Mouse (Mus musculus): ENCODE data around the gene Atxn1.

Gene Atxn1

DNA sequence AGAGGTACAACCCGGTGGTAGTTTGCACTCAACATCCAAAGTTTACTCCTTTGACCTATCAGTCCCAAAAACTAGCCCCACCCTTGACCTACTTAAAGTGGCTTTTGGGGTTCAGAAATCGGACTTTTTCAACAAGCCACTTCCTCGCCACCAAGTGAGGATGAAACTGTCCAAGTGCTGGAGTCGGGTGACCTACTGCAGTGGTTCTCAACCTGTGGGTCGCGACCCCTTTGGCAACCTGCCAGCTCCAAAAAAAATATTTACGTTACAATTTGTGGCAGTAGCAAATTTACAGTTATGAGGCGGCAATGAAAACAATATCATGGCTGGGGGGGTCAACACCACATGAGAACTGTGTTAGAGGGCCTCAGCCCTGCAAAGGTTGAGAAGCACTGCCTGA is 95.9 kb downstream of the Atxn1 start:
- no peak for DNase-seq (ENCODE audit: inconsistent age in 2 of 2, low spot score in 1 of 2)

DNA sequence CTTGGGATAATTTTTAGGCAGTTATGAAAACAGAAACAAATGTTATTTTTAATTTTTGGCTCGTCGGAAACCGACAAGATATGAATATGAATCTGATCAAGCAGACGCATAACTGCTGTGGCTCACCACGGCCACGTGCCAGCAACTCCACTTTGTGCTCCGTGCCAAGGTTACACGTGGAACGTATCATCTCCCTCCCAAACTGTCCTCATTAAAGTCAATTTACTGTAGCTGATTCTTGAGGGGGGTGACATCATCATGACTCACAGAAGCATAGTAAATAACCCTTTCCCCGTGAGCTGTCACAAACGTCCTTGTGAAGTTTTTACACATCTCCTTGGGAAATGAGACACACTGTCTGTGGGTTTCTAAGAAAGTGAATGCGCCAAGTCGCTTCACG is 97.5 kb downstream of the Atxn1 start:
- peak; percentile 90 to 95 for DNase-seq (ENCODE audit: inconsistent age in 2 of 2, low spot score in 1 of 2)

DNA sequence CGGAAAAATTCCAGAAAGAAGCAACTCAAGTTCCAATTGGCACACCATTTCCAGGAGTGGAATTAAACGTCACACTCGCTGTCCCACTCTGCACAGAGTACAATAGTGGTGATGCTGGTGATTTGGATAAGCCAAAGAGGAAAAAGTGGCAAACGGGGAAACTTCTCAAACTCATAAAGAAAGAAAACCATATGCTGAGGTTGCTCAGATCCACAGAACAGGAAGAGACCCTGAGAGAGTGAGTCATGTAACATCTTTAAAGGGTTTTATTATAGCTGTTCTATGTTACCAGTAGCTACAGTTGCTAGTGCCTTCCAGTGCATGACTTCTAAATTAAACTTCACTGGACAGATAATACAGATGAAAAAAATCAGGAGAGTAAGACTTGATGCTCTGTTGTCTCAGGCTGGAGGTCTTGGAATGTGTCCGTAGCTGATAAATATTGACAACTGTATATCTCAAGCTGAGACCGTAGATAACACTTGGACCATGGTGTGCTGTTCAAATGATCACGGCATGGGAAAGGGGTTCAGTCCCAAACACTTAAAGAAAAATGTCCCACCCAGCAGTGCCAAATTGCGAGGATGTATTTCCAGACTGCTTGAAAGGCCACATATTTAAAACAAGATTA is 98.1 kb downstream of the Atxn1 start:
- no peak for DNase-seq (ENCODE audit: inconsistent age in 2 of 2, low spot score in 1 of 2)

DNA sequence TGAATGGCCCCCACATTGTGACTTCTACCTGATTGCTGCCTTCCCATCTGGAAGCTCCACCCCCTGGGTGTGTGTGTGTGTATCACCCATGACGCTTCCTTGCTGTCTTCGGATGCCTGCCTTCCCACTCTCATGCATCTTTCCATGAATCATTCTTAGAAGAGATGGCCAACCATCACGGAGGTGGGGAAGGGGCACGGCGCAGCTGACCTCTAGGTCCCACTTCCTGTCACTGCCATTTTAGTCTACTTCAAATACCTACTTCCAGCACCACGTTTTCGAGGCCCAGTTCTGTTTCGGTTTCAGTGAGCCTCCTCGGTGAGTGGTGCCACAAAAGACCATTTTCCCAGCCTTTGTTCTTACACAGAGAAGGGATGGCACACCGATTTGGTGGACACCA is 99.2 kb downstream of the Atxn1 start:
- DNase-seq (ENCODE audit: inconsistent age in 2 of 2, low spot score in 1 of 2) = no peak

DNA sequence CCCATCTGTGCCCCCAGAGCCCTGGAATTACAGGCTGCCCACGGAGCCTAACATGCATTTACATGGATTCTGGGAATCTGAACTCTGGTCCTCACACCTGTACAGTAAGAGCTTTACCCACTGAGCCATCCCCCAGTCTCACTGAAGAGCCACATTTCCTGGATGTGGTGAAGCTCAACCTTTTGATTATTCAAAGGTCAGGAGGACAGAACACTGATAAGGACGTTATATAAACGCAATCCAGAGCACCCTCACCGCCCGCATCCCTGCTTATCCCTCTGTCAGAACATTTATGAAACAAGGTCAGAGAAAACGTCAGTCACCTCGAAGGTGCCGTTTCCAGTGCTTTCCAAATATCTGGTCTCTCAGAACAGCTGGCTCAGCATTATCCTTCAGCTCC is 101.0 kb downstream of the Atxn1 start:
- DNase-seq (ENCODE audit: inconsistent age in 2 of 2, low spot score in 1 of 2) = peak; percentile 45 to 68

DNA sequence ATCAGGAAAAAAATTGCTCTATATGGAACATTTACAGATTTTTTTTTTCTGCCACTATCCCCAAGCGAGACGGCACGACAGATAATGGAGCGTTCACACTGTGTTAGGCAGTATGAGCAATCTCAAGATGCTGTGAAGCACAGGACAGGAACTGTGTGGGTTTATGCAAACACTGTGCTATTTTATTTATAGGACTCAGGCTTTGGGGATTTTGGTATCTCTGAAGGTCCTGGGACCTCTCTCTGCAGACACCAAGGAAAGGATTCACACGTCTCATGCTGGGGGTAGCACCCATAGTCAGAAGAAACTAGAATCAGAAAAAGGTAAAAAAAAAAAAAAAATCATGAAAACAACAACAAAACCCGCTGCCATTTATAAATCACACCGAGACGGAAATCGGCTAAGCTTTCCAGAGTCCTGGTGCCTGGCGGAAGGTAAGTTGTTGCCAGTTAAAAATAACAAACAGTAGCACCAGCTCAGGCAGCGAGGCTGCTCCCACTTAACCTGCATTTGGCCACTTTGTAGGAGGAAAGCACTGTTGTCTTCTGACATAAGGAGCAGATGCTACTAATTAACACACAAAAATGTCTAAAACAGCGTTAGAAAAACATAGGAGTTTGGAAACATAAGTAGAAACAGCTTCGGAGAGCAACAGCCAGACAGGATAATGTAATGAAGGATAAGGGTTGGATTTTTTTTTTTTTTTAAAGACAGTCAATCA is 102.8 kb downstream of the Atxn1 start:
- no peak for DNase-seq (ENCODE audit: inconsistent age in 2 of 2, low spot score in 1 of 2)

DNA sequence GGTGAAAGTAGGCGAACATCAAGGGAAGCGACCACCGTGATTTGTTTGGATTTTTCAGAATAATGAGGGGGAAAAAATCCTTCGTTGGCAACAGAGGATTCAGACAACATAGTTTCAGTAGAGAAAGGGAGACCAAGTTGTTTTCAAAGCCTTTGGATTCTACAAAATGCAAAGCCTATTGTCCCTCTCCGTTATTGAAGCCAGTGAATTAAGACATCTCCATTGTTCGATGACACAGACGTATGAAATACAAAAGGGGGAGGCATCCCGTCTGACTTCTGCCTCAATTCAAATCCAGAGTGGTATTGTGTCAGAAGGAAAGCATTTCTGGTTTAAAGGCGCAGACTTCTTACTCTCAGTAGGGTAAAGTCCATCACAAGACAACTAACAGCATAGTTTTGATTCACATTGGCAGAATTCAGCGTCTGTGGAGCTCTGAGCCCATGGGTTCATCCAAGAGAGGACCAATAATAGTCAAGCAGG is 103.7 kb downstream of the Atxn1 start:
- no peak for DNase-seq (ENCODE audit: inconsistent age in 2 of 2, low spot score in 1 of 2)

DNA sequence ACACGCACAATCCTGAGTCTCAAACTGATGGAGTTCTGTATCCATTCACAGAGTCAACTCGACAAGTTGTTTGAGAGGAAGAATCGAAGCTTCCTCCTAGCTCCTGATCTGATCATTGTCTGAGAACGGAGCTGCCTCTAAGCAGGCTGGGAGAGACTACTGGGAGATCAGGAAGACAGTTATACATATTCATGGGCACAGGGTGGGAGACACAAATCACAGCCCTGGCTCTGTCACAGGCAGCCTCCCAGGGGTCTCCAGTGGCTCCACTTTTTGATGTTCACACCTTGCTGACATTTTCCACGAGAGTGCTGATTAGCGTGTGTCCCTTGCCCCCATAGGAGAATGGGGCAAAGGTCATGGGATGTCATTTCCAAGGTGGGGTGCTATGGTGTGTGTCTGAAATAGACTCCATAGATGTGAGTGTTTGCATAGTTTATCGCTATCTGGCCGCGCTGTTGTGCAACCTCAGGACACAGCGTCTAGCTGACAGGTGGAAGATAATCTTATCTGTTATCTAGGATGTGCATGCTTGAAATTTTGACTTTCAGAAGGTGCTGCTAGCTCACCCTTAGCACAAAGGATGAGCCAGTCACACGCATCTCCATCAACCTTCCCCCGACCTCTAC is 105.6 kb downstream of the Atxn1 start:
- no peak for DNase-seq (ENCODE audit: inconsistent age in 2 of 2, low spot score in 1 of 2)

DNA sequence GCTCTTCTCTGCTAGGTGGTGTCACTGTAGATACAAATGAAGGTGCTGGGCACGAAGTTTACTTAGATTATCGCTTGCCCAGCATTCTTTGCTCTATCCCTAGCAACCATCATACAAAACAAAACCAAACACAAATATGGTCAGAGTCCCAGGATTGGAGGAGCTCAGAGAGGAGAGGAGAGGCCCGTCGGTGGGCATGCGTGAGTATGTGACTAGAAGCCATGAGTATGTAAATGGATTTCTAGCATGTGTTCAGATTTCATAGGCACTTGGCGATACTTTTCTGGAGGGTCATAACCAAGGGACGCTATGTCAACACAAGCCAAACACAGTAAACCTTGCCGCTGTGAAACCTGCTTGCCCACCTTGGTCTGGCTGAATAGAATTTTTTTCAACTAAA is 107.4 kb downstream of the Atxn1 start:
- DNase-seq (ENCODE audit: inconsistent age in 2 of 2, low spot score in 1 of 2) = no peak

DNA sequence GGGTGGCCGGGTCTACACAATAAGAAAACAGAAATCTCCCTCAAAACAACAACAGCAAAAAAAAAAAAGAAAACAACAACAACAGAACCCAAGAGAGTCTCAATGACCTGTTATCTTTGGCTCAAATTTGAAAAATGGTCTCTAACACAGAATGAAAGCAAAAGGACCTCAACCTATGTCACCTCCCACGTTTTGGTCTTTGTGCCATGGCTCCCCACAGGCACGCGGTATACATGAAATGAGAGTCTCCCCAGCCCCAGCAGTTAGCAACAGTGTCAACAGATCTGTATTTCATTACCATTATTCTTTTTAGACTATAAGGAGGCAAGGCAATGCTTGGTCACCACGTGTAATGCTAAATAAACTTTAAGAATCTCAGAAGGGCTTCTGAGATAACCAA is 110.3 kb downstream of the Atxn1 start:
- no peak for DNase-seq (ENCODE audit: inconsistent age in 2 of 2, low spot score in 1 of 2)

DNA sequence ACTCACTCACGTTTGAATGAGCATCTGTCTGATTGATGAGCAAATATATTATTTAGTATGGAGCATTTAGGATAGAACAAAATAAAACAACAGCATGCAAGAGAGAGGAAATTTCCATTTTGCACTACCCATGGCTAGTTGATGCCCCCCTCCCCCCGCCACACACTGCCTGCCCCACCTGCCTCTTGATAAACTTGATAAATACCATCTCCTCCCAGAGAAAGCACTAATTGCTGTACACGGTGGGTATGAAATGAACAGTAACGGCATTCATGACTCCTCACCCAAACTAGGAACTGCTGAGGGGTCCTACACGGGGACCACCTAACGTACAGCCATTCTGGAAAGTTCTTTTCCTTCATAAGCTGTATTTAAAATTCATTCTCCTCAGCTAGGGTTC is 111.1 kb downstream of the Atxn1 start:
- DNase-seq (ENCODE audit: inconsistent age in 2 of 2, low spot score in 1 of 2) = no peak

DNA sequence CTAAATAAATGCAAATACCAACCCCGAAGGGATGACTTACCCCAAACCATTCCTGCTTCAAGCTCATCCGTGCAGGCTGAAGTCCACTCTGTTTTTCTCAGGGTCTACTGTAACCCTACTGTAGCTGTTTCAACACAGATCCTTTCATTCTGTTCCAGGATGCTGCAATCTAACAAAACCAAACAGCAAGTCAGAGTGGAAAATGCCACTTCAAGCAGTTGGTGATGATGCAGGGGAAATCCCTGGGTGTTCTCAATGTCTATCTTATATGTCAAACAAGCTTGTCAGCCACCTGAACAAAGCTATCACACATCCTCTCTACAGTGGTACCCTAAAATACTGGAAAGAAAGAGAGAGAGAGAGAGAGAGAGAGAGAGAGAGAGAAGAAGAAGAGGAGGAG is 112.5 kb downstream of the Atxn1 start:
- no peak for DNase-seq (ENCODE audit: inconsistent age in 2 of 2, low spot score in 1 of 2)

DNA sequence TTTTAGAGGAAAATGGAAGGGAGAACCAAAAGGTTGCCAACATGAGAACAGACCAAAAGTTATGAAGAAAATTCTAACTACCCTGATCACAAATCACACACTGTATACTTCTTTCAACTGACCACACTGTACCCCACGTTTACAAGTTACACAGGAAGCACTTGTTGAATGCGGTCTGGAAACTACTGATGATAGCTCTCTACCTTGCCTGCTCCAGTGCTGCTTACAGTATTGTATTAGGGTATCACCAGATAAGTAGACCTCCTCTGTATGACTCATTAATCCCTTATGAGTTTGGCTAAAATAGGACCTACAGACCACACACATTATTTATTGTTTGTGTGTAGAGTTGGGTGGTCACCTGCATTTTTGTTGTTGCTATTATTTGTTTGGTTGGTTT is 113.1 kb downstream of the Atxn1 start:
- DNase-seq (ENCODE audit: inconsistent age in 2 of 2, low spot score in 1 of 2) = no peak

DNA sequence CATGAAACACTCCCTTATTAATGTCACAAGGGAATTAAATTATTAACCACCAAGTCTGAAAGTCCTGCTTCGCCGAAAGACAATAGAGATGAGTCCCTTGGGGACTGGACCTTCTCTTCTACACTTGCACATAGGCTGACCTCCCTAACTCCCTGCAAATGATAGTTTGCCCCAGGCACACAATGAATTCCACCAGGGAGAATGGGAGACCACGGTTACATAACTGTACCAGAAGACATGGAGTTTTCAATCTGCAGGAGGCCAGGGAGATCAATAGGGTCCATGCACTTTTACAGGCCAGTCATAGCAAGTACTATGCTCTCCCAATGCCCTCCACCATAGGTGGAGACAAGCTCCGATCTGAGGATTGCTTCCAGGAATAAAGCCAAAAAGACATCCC is 113.7 kb downstream of the Atxn1 start:
- no peak for DNase-seq (ENCODE audit: inconsistent age in 2 of 2, low spot score in 1 of 2)

DNA sequence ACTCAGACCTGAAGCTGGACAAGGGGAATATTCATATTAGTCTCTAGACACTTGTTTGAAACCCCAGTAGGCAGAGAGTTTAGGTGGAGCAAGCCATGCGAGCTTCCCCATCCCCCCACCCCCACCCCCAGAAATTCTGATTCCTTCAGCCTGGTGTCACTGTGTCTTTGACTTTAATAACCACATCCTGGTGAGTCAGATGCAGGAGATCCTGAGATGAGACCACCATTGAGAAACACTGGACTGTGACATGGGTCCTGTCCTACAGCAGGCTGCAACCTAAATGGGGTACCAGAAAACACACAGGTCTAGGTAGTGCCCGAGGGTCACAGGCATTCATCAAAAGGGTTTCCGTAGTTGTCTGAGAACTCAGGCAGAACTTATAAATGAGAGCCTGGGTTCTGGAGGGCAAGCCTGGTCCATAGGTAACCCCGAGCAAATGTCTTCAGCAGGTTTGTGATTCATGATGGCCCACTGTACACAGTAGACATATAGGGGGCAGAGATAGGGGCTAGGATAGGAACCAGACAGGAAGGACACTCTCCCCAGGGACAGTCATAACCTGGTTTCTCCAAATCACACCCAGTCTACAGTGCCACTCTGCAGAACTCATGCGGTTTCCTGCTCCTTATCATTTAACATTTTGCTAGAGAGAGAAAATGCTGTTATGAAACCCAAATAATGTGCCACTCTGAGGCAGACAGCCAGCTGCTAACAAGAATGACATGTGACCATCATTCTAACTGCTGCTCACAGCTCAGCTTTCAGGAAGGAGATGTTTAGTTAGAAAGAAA is 114.4 kb downstream of the Atxn1 start:
- DNase-seq (ENCODE audit: inconsistent age in 2 of 2, low spot score in 1 of 2) = no peak

DNA sequence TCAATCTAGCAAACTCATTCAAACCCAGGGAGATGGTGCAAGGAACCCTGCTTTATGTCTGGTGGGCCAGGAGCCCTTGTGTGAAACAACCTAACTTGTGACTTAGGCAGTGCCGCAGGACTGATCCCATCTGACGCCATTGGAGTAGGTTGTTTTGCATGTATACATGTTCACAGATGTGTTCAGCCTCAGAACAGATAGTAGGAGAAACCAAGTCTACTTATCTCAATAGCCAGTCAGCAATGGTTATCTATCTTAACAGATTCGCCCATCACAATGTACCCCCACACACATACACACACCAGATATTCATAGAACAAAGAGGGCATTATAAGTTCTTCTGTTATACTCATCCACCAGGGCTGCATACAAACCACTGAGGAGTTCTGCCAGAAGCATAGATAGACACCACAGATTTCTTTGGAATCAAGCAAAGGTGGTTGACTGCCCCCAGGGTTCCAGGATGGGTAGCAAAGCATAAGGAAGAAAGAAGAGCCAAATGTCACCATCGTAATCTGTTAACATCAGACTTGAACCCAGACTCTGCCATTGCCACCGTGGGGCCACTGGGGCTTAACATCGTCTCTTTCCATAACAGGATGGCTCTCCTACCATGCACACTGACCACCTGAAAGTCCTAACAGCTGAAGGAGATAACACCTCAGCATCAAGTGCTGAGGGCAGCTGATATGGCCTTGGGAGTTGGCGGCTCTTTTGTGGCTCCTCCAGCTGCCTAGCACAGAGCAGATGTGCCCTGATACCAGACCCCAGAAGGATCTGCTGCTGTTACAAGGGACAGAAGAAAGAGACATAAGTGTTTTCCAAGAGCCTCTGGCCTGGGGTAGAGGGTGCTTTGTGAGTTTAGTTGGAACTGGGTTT is 115.4 kb downstream of the Atxn1 start:
- no peak for DNase-seq (ENCODE audit: inconsistent age in 2 of 2, low spot score in 1 of 2)

DNA sequence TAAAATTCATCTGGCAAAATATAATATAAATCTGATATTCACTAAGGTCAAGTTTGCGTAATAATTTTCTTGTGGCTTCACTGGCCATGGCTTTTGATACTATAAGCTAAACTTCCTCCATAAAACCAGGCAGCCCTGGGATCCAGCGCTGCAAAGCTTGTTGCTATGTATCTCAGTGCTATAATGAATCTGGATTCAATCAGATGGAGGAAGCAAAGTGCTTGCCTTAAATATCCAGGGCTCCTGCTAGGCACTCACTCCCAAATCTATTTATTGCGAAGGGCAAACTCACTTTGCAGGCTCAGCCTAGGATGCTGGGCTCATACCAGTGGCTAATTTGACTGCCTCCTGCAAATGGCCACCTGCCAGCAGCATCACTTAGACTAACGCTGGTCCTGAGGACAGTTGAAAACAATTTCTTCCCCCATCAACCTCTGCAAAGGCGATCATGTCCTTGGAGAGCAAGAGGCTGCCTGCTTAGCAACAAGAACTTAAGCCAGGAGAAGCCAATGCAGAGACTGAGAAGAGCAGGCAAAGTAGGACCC is 122.2 kb downstream of the Atxn1 start:
- no peak for DNase-seq (ENCODE audit: inconsistent age in 2 of 2, low spot score in 1 of 2)

DNA sequence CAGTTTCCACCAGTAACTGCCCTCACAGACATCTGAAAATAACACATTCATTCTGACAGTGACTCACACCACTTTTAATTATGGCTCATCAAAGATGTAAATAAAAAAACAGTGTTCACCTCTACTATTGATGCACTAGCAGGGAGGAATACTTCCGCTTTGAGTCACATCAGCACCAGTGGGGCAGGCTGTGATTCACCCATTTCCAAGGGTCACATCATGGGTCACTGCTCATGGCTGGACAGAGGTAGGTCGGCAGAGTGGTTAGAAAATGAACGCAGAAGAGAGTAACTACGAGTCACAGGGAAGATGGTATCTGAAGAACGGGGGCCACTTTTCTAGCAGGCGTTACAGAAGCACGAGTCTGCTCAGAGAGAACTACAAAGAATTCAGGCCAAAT is 124.9 kb downstream of the Atxn1 start:
- peak in 1 of 2 experiments; percentile 20 for DNase-seq (ENCODE audit: inconsistent age in 2 of 2, low spot score in 1 of 2)

DNA sequence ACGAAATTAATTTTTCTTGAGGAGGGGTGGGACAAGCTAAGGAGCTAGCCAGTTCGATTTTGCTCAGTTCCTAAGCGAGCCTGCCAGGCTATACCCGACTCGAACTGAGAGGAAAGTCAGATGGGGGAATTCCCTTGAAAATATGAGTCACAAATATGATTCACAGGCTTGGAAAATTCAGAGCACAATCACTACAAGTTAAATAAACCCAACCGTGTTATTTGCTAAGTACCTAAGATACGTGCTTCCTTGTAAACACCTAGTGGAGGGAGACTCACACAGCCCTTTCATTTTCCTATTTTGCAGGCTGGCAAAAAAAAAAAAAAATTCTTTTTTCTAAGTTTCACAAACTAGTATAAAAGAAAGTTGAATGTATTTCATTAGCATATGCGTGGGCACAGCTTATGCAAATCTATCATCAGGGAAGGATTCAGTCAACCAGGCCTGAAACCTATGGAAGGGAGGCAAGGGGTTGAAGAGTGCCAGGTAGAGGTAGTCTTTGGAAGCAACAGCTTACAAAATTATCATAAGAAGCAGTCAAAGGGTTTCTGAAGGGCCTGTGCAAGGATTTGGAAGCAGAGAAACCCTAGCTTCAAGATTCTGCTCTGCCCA is 127.1 kb downstream of the Atxn1 start:
- peak; percentile 21 to 72 for DNase-seq (ENCODE audit: inconsistent age in 2 of 2, low spot score in 1 of 2)

Measured in adrenal gland, adult (tissue).